Mouse (Mus musculus) hematopoietic stem cell, adult 5-6 weeks (primary cell): Measurements from ENCODE around the gene Brpf3. TPM values are rescaled to one million over a fixed set of nuclear protein-coding genes. Genes with fewer than 3 reads are reported as not detected.
"Not testable (repeated sequence)": the region's sequence is repeated elsewhere in the genome, so short reads cannot be mapped to it uniquely, and the experiment has no call there.

Experiments used
- ATAC-seq, 2 experiments: fragments of 125-278 bp in 1 of 2; replicated peaks in 1 of 2; 2 replicates each; pipeline ENCODE4 v1.8.0; 2016 to 2017; ENCODE audit warnings: inconsistent platforms in 2 of 2, mild to moderate bottlenecking in 2 of 2, moderate number of reproducible peaks in 2 of 2, low read depth in 1 of 2, moderate TSS enrichment in 1 of 2; ENCODE audit not compliant: low FRiP score in 2 of 2, poor library complexity in 2 of 2, severe bottlenecking in 2 of 2, insufficient read depth in 1 of 2, low TSS enrichment in 1 of 2
- total RNA-seq: library from RNA; stranded (forward); fragments of 172-1452, 232-1000 nt; gene quantifications from 2 replicates; pipeline ENCODE4 v1.2.3, GENCODE M21; 2017

Brpf3 gene
- 7.5 and 13.2 TPM in 2 replicates for total RNA-seq

GRCm38 (mm10) chr17:28800671-28801412, at the start of gene Brpf3:
Brpf3 (plus strand) TSS chr17:28801090.
- ATAC-seq, result peak; percentile 39 to 56; a peak in 3 of 4 replicates

DNA sequence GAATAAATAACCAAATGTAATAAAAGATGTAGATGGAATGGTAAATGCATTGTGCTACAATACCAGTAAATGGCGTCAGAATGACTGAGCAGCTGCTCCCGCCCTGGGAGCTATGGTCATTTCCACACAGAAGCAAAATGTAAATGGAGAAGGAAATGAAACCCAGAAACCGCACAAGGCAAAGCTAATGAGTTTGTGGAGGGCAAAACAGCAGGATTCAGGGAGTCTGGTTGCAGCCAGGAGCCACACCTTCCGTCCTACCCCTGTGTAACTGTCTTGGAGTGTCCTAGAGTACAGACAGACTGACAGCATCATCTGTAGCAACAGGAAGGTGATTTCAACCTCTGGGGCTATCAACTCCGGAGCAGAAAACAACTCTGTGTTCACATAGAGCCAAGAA, 44.4 kb upstream of the Brpf3 start:
- peak; percentile 73 to 77; a peak in 3 of 4 replicates for ATAC-seq

DNA sequence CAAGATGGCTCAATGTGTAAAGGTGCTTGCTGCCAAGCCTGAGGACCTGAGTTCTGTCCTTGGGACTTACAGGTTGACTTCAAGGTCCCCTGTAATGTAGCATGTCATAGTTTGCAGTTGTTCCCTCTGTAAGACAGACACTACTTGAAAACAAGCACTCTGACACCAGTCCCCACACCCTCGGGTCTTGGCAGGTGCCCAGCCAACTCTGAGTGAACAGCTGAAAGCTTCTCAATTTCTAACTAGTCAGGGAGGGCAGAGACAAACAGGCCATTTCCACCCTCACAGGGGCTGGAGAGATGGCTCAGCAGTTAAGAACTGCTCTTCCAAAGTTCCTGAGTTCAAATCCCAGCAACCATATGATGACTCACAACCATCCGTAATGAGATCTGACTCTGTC, 43.4 kb upstream of the Brpf3 start:
- 0 out of 4 replicates have a peak, but pooled peaks of 1 of the 2 experiments have one; percentile 9 for ATAC-seq

DNA sequence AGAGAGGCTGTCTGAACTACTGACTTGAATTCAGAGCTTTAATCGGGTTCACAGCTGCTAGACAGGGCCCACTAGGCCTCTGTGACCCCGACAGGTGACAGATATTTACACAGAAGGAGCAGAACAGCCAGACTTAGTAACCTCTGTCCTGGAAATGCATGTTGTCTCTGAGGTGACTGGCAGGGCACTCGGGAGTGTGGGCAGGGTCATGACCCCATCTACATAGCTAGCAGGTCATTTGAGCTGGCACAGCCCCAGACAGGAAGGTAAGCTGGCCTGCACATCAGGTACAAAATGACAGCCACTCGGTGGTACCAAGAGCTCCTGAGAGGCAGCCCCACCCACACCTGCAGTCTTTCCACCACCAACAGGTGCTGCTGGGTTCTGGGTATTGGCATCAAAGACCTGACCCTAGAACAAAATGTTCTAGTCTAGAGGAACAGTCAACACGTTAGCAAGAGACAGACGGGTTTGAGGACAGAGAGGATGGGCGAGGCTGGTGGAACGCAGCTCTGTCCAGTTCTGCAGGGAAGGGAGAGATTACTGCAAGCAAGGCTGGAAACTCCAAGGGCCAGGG, 40.1 kb upstream of the Brpf3 start:
- no peak for ATAC-seq

DNA sequence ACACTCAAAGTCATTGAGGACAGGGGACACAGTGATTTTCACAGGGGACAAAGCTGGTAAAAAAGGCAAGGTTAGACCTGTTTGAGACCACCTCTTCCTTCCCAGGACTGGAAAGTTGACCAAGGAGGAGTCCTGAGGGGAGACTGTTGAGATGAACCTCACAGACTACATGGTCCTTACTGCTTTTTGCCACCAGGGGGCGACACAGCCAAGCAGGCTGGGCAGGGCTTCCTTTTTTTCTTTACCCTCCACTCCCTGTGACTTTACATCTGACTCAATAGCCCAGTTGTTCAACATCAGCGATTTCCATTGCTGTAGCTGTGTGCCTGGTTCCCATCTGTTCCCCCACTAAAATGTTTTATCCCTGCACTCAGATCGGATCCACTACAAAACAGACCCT, 39.0 kb upstream of the Brpf3 start:
- peak; percentile 86 to 88; a peak in 3 of 4 replicates for ATAC-seq

DNA sequence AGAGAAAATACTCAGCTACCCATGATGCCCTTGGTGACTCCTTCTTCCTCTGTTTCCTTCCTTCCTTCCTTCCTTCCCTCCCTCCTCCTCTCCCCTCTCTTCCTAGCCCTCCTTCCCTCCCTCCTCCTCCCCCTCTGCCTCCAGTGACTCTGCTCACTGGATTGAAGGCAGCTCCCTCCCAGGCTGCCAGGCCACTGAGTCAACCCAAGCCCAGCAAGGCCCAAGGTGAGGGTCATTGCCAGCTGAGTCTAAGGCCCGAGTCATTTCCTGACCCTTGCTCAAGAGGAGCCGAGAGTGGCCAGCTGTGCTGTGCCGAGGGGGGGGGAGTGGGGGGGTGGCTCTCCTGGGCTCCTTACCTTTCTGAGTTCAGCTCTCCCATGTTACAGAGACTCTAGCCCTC, 34.7 kb upstream of the Brpf3 start:
- no peak for ATAC-seq

GRCm38 (mm10) chr17:28766781-28767515, 33.9 kb upstream of the Brpf3 start:
- ATAC-seq, result no peak

- peak; percentile 50 to 80; a peak in 3 of 4 replicates for ATAC-seq
Observed at GRCm38 (mm10) chr17:28769121-28769874, 31.6 kb upstream of the Brpf3 start, which contains the start of gene Mapk13. Mapk13 (plus strand) TSS chr17:28769297.

DNA sequence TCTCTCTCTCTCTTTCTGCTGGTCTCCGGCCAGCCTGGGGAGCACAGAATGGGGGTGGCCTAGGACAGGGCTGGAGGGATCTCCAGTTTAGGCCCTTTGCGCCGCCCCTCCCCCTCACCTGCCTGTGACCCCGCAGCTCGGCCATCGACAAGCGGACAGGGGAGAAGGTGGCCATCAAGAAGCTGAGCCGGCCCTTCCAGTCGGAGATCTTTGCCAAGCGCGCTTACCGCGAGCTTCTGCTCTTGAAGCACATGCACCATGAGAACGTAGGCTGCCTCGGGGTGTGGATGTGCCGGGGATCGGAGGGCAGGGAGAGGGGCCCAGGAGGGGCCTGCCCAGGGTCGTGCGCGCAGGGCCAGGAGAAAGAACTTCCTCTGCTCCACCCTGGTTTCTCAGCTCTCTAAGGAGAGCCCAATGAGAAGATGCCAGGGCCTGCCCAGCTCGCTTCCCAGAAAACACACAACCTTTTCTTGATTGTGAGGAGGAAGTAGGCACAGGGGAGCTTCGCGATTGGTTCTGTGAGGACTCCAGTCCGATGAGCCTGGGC, 30.9 kb upstream of the Brpf3 start:
- peak; percentile 42 to 51; a peak in 2 of 4 replicates for ATAC-seq

DNA sequence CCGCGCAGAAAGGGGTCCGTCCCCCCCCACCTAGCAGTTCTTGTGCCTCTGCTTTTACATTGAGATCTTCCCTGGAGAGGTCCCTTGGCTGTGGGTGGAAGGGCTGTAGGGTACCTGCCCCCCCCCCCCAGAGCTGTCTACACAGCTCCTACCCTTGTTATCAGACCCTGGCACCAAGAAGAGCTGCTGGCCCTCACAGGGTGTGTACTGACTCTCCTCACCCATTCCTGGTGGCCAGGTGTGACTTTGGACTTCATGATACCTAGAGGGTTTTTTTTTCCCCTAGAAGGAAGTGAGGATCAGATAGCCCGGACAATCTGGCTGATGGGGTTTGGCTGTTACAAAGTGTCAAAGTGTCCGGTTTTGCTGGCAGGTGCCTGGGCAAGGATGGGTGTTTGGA, 29.6 kb upstream of the Brpf3 start:
- ATAC-seq, result no peak

DNA sequence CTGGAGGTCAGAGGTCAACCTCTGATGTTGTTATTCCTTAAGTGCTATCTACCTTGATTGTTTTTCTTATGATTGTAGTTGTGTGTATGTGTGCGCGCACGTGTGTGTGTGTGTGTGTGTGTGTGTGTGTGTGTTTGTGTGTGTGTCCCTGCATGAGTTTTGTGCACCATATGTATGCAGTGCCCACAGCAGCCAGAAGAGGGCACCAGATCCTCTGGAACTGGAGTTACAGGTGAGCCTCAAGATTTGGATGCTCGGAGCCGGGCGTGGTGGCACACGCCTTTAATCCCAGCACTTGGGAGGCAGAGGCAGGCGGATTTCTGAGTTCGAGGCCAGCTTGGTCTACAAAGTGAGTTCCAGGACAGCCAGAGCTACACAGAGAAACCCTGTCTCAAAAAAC, 26.6 kb upstream of the Brpf3 start:
- not testable (repeated sequence) for ATAC-seq

- ATAC-seq, result no peak
Observed at GRCm38 (mm10) chr17:28775161-28775560, 25.7 kb upstream of the Brpf3 start.

- ATAC-seq, result no peak
Observed at GRCm38 (mm10) chr17:28776817-28777216, 24.1 kb upstream of the Brpf3 start.

DNA sequence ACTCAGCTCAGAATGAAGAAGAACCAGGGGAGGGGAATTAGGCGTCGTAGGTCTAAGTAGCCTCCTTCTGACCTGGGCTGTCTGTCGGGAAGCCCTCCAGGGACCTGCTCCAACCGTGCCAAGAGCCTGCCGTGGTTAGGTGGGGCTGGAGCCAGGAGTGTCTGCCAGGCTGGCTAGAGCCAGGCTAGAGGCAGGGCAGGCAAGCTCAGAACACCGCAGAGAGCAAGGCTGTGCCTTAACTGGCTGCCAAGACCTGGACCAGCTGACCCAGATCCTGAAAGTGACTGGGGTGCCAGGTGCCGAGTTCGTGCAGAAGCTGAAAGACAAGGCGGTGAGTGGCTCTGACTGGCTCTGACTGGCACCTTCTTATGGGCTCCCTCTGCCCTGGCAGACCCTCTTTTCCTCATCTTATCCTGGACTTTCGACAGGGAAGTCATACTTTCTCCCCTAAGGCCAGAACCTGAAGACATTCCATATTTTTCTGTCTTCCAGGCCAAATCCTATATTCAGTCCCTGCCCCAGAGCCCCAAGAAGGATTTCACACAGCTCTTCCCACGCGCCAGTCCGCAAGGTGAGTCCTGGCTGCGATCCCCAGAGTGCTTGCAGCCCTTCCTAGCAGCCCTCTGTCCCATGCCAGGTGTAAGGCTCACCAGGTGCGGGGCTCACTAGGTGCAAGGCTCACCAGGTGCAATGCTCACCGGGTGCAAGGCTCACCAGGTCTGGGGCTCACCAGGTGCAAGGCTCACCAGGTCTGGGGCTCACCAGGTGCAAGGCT, 23.5 kb upstream of the Brpf3 start:
- ATAC-seq, result no peak

DNA sequence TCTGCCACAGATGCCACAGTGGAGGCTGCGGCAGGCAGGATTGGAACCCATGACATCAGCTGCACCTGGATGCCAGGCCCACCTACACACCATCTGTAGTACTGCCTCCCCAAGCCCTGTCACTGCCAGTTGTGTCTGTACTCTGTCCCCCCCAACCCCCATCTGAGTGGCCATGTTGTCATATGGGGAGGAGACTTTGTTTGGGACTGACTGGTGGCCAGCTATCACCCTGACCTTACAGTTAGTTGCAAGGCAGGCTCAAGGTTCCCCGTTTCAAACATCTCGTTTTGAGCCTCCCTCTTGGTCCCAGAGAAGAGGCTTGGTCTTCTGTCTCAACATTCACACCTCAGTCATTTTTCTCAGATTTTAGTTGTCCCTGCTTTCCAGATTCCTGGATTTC, 21.2 kb upstream of the Brpf3 start:
- ATAC-seq, result no peak

DNA sequence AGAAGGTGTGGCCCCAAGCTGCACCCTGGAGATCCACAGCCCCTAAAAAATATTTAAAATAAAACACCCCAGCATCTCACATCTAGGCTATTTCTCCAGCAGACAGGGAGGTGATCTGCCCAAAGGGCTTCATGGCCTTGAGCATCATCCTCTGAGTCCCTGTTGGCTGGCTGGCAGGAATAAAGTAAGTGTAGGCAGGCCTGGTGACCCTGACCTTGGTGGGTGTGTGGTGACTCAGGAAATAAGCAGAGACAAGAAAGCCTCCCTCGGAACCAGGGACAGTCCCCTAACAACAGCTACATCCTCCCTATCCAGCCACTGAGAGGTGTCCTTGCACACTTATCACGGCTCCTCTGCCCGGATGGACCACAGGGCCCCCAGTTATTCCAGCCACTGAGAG, 20.1 kb upstream of the Brpf3 start:
- ATAC-seq, result no peak
